Mouse (Mus musculus): ENCODE measurements around the gene Plppr2.

Gene Plppr2

DNA sequence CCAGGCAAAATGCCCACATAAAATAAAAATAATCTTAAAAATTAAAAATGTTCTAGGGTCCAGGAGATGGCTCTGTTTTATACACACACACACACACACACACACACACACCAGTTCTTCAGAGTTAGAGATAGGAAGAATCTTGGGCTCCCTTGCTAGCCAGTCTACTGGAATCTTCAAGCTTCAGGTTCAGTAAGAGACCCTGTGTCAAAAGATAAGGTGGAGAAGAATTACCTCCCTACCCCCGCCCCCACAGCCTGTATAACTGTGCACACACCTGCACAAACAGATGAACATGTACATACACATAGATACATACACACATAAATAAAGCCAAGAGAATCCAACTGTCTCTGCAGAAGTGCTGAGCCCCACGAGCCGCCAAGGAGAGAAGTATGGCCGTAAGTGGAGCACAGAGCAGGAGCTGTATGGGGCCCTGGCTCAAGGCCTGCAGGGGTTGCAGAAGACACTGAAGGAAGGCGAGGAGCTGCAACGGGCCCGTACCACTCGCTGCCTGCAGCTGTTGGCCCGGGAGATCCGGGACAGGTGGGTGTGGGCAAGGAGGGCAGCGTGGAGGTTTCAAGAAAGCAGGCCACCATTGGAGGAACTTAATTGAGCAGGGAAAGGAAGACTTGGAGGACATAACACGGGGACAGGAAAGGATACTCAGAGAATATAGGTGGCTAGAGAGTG is 4.2 kb upstream of the Plppr2 start:
- no peak for DNase-seq

DNA sequence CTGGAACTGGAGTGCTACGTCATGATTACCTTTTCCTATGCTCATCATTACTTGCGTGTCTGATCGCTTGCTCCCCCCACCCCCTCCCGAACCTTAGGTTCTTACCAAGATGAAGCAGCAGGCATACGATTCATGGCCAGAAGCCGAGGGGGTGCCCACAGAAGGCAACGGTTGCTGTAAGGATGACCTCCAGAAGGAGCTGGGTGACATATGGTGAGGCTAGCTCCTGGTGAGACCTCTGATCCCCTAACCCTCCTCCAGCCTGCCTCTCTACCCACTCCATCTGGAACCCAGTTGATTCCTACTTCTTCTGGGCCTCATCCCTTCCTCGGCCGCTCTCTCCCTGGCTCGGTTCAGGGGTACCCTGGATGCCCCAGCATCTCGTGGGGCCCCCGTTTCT is 2.8 kb upstream of the Plppr2 start:
- DNase-seq = no peak

DNA sequence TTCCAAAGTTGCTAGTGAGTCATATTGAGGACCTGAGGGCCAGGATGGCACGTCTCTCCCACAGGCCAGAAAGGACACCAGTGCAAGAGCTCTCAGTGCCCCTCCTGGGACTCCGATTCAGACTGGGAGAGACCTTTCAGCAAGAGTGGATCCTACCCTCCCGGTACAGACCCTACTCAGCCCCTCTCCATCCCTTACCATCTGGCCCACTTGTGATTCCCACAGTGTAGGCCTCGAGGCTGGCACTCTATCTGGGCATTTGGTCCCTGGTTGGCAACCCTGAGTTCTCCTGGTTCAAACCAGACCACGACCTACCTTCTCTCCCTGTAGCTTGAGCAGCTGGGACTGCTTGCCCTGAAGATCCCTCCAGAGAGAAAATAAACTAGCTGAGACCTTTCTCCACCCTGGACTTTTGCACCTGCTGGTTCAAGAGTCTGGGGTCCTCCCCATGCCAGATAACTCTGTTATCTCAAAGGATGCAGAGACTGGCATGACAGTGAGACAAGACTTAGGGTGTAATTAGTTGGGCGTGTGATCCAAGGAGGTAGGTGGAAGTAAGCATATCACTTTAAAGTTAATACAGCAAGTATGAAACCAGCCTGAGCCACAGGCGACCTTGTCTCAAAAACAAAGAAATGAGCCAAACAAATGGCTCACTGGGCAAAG is 1.2 kb upstream of the Plppr2 start:
- no peak for DNase-seq

DNA sequence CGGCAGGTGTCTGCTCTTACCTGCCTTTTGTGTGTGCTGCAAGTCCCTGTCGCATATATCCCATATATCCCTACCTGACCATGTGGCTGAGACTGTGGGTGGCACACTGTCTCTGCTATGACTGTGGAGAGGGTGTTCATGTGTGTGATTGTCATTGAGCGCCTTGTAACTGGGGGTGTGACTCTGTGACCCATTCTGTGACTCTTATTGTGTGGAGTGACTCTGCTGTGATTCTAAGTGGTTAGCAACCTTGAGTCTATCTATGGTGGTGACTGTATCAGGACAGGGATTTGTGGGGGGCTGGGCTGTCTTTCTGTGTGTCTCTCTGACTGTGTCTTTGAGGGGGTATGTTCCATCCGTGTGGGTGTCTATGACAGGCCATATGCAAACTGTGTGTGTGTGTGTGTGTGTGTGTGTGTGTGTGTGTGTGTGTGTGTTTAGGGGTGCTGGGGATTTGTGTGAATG is 910 bp downstream of the Plppr2 start:
- DNase-seq = no peak

DNA sequence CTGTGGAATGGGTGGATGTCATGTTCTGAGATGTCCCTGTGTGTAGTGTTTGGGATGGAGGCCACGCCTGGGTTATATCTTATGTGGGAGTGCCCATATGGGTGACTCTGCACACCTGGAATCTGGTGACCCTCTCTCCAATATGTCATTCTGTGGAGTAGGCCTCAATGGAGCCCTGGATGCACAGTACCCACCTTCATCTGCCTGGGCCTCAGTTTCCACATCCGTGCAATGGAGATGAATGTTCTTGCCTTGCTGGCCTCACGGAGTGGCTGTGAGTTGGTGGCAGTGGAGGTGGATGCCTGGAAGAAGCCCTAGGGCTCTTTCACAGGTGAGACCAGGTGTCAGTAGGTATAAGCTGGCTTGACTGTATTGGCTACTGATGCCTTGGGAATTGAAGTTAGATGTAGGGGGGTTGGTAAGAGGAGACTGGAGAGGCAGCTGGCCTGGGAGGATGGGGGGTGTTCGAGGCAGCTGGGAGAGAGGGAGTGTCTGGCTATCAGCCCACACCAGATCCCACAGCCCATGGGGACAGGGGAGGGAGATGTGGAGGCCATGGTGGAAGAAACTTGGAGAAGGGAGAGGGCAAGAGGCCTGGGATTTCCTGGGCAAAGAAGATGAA is 1.5 kb downstream of the Plppr2 start:
- DNase-seq = no peak

DNA sequence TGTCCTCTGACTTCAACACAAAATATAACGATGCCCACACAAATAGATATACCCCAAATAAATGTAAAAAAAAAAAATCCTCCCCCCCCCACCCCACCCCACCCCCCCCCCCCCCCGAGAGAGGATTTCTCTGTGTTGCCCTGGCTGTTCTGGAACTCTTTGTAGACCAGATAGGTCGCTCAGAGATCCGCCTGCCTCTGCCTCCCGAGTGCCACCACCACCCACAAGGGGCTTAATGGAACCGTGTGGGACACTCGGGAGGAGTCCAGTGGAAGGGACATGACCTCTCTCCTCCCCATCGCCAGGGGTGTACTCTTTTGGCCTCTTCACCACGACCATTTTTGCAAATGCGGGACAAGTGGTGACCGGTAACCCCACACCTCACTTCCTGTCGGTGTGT is 6.2 kb downstream of the Plppr2 start:
- DNase-seq = no peak

DNA sequence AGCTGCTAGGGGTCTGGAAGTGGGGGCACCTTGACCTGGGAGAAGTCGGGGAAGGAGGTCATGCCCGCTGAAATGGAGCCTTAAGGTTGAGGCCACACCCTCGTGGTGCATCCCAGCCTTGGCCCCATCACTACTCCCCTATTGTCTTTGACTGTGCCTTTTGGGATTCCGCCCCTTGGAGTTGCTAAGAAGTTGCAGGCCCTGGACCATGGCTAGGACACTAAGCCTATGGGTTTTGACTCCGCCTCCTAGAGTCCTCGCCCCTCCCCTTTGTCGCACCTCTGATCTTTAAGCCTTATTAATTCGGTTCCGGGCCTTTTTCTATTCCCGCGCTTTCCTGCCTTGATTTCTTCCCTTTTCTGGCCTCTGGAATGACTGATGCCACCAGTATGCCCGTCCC is 6.8 kb downstream of the Plppr2 start:
- DNase-seq = no peak

DNA sequence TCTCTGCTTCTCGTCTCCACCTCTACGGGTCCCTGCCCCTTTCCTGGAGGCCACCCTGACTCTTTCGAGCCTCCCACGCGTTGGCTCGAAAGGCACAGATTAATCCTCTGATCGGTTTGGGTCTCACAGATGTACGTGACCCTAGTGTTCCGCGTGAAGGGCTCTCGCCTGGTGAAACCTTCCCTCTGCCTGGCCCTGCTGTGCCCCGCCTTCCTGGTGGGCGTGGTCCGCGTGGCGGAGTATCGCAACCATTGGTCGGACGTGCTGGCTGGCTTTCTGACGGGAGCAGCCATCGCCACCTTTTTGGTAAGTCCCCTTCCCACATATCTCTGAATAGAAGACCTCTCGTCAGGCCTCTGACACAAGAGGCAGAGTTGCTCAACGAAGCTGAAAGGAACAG is 7.4 kb downstream of the Plppr2 start:
- DNase-seq = no peak

DNA sequence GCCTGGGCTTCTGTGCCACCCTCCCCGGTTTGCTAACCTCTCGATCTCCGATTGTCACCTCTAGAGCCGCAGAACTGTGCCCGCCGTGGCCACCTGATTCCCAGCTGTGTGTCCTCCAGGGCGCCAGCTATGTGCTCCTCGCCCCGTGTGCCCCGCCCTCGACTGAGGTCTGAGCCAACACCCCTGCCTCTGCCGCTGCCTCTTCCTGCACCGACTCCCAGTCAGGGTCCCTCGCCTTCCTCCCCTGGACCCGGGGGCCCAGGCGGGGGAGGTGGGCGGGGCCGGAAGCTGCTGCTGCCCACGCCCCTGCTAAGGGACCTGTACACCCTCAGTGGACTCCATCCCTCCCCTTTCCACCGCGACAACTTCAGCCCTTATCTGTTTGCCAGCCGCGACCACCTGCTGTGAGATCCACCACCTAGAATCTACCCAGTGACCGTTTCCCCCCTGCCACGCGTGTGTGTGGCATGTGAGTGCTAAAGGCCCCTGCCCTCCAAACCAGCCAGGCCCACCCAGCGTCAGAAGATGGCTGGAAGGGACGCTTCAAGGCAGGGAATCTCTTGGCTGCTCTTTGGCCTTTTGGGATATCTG is 10.8 kb downstream of the Plppr2 start:
- no peak for DNase-seq

DNA sequence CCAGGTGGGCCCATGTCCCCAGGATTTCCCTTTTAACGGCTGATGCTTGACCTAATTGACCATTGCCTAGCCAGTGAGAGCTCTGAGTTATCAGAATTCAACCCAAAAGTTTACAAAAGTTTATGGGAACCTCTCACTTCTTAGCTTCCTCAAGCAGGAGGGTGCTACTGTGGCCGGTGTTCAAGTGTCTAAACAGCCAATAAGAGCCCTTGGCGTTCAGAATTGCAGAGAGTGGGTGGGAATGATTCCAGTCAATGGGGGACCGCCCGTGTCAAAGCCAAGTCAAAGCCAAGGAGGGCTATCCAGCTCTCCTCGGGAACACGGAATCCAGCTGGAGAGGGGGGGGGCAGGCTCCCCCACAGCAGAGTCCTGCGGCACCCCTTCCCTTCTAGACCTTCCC is 11.3 kb downstream of the Plppr2 start:
- DNase-seq = no peak

DNA sequence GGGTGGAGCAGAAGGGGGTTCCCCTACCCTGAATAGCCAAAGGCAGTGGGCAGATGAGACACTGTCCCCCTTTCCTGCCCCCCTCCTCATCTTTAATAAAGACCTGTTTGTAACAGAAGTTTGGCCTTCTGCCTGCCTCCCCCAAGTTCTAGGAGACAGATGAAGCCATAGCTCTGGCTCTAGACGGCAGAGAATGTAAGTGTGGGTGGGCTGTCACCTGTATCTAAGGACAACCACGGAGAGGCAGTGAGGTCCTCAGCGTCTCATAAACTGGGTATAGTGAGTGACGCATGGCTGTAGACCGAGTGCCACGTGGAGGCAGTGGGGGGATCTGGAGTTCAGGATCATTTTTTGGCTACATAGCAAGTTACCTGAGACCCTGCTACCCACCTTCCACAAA is 12.0 kb downstream of the Plppr2 start:
- no peak for DNase-seq

DNA sequence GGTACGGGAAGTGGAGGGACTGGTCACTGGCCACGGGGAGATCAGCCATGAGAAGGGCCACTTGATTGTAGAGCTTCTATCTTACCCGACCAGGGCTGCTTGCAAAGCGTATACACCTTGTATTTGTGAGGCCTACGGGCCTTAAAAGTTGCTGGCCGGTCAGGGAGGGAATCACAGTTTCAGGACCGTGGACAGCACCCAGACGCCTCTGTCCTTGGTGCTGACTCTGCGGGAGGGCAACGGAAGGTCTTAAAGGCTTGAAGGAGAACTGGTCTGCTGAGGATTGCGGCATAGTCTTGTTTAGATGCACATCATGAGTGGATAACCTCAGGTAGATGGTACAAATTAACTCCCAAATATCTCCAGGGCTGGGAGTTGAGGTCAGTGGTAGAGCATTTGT is 13.5 kb downstream of the Plppr2 start:
- DNase-seq = no peak

DNA sequence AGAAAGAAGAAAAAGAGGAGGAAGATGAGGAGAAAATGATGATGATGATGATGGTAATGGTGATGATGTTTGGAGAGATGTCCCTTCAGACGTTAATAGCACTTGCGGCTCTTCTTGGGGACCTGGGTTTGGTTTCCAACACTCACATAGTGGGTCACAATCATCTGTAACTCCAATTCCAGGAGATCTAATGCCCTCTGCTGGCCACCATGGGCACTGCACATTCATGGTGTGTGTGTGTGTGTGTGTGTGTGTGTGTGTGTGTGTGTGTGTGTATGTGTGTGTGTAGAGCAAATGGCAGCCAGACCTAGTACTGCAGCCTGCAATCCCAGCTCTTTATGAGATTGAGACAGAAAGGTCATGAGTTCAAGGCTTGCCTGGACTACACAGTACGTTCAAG is 15.1 kb downstream of the Plppr2 start:
- no peak for DNase-seq

DNA sequence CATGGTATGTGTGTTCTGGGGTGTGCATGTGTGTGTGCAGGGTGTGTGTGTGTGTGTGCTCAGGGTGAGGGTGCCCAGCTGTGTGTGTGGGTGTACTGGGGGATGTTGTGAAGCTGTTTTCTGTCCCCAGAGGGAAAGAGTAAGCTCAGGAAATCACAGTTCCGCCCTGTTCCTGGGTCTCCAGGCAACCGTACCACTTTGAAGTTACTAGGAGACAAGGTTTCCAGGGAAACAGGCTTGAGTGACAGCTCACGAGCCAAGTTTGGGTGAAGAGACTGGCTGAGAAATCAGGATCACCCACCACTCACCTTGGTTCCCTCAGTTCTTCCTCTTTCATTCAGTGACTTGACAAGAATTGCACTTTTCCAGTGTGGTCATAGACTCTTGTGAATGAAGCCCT is 16.8 kb downstream of the Plppr2 start:
- no peak for DNase-seq

DNA sequence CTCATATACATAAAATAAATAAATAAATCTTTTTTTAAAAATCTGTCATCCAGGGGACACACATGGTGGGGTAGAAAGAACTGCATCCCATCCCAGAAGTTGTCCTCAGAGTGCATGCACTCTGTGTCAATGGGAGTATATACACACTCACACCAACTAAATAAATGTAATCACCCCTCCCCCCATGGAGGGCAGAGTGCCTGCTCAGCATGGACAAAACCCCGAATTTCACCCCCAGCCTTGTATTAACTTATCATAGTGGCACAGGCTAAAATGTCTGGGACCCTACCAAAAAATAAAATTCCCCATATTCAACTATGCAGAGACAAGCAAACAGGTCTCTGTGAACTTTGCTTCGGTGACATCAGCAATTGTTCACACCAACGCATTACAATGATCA is 17.8 kb downstream of the Plppr2 start:
- no peak for DNase-seq

DNA sequence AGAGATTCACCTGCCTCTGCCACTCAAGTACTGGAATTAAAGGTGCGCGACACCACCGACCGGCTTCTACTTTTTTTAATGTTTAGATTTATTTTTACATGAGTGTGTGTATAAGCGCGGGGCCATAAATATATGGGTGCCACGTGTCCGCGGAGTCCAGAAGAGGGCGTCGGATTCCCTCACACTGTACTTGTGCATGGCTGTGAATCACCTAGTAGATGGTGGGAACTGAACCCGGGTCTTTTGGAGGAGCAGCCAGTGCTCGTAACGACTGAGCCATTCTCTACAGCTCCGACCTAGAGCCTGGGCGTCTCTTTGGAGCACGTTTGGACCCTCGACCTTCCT is 18.4 kb downstream of the Plppr2 start:
- DNase-seq = no peak

DNA sequence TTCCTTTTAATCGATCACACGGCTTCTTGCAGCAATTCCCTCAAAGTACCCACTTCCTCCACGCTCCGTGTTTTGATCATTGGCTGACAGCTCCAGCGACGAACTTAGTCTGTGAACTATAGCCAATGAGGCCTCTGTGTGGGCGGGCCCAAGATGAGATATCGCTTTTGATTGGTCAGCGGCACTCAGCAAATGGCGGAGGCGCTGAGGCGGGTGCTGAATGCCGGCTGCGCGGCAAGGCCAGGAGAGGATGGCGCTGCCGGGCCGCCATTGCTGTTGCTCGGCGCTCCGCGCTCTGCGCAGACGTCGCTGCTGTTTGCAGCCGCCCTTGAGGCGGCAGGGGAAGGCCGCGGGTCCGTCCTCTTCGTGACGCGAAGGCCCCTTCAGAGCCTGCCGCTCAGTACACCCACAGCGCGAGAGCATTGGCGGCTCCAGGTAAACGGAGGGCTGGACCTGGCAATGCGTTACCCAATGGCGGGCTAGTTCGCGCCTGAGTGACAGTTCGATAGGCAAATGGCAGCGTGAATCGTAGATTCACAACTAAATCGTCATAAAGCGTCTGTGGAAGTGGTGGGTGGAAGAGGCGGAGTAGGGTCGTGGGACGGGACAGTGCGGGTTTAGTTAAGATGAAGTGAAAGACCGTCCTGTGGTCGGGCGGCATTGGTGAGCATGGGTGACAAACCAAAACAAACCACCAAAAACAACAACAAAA is 18.9 kb downstream of the Plppr2 start, which contains the start of gene Swsap1:
Swsap1 (plus strand) TSS at position 186 of the 712 bp plus-strand sequence.
- DNase-seq = peak; percentile 99

DNA sequence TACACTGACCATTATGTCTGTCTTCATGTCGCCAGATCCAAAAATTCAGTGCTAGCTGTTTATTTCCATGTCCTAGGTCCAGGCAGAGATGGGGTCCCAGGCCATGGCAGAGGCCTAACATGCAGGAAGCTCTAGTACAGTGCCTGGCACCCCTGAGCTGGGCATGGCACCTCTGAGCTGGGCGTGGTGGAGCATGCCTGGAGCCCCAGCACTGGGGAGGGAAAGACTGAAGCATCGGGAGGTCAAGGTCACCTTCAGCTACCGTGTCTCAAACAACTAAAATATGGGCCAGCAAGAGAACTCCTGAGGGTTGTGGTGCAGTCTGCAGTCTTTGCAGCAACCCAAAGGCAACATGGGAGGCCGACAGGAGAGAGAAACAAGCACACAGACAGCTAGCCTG is 21.5 kb downstream of the Plppr2 start:
- DNase-seq = no peak

DNA sequence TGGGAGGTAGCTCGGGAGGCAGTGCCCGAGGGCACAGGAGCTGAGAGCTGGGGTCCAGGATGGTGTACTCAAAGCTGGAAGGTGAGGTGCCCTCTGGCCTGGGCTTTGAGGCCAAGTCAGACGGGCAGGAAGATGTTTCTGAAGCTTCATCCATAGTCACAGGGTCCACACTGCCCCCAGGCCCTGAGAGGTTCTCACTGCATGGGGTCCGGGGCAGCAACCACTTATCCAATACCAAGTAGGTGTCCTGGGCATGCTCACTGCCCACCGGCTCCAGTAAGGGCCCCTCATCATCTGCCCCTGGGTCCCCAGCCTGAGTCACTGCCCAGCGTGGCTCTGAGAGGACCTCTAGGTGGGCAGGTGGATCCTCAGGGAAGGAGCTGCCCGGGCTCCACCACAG is 22.4 kb downstream of the Plppr2 start:
- DNase-seq = no peak

DNA sequence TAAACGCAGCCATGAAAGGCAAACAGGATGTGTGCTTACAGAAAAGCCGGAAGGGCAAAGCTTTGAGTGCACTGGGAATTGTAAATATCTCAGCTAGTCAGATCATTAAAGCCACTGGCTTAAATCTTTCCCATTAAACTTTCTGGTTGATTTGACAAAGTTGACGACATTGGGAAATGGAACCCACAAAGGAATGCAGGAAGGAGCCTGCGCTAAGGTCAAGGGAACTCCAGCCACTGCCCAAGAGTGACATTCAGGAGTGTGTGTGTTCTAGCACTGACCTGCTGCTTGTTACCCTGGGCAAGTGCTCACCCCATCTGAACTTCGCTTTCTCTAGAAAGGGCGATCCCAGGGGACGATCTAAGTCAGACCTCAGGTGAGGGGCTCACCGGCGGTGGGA is 23.3 kb downstream of the Plppr2 start:
- DNase-seq = peak; percentile 63

DNA sequence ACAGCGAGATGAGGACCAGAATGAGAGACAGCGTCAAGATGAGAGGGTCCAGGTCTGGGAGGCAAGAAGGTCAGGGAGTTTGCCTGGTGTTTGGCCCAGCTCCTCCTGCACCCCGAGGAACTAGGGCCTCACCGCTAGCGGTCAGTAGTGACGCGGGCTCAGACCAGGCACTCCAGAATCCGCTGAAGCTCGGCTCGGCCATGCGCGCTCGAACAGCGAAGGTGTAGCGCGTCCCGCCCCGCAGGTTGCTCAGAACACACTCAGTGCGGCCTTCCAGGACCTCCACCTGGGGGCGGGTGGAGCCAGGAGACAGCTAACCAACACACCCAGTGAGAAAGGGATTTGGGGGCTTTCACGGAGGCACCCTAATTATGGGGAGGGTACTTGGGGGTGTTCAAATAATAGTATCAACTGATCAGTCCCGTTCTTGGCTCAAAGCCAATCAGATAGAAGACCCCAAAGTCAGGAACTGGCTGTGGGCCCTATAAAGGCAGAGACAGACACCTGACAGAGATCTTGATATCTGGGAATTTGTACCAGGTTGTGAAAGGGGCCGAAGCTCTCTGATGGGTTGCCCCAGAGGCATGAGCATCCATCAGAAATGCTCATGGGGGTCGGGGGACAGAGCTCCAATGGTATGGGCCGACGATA is 23.9 kb downstream of the Plppr2 start:
- peak; percentile 46 for DNase-seq

DNA sequence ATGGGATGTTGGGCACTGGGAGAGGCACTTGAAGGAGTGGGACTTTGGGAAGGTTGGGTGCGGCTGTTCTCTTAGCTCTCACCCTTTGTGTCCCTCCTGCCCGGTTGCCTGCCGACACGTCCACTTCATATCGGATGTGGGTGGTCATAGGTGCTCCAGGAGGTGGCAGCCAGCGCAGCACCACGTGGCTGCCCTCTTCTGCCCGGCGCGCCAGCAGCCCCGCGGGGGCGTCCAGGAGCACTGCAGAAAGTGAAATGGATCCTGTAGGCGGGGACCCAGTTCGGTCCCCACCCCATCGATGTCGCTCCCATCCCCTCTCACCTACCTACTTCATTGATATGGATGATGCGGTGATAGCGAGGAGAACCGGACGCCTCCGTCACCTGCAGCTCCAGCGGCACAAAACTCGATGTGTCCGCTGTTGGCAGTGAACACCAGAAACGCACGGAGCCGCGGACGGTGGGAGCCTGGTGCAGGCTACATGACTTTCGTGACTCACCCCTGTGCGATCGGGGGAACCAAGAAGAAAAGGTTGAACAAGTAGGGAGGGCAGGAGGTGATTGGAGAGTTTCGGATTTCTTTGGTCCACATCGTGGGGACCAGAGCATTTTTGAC is 24.6 kb downstream of the Plppr2 start:
- no peak for DNase-seq
